In the genomic region with DNA sequence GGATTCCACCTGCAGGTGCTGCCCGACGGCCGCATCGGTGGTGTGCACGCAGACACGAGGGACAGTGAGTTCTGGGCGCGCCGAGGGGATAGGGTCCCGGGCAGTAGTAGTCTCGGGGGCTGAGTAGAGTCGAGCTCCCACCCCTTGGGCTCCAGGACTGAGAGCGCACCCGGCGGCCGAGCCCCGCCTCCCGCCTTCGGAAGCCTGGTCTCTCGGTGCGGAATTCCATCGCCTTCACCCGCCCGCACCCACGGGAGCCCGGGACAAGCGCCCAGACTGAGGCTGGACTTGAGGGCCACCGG, we compare ENCODE assay signal across 10 mouse cellular contexts. TPM values are rescaled to one million over a fixed set of nuclear protein-coding genes. Genes with fewer than 3 reads are reported as not detected.
A peak's percentile ranks its signal among the peaks of the same experiment; 100 is the strongest.
DNase-seq lines count a peak whose midpoint lies in the region; ATAC-seq and TF ChIP-seq lines count a peak whose summit lies in the region.
"Had no signal": no experiment of that assay in that cellular context is flagged by ENCODE, and none has a peak within 500 bp of the region (broad histone marks: within the 10 kb centered on the region; RNA-seq: fewer than 3 reads in every experiment).

No protein-coding gene starts in this region.

- no peak overlapping the region for H3K9ac ChIP-seq in kidney, embryonic 14.5 days (ENCODE audit: low read depth, low read length)
- H3K9ac ChIP-seq in embryonic facial prominence, embryonic 11.5 days (replicated peaks; ENCODE audit: low read length), result no peak overlapping the region
- H3K9ac ChIP-seq in hindbrain, embryonic 13.5 days, result no peak overlapping the region; the same call in 1 of the 2 replicates
- H3K9ac ChIP-seq in midbrain, postnatal 0 days (replicated peaks; ENCODE audit: low read length, poor library complexity, severe bottlenecking), result no peak overlapping the region

- H3K27ac ChIP-seq in kidney, embryonic 14.5 days (ENCODE audit: low read depth, low read length), result no peak overlapping the region
- H3K27ac ChIP-seq in embryonic facial prominence, embryonic 11.5 days (replicated peaks; ENCODE audit: low read depth, low read length), result no peak overlapping the region
- H3K27ac ChIP-seq in hindbrain, embryonic 13.5 days, result no peak overlapping the region
- no peak overlapping the region for H3K27ac ChIP-seq in midbrain, postnatal 0 days (ENCODE audit: low read depth, low read length)

- H3K4me3 ChIP-seq in kidney, embryonic 14.5 days (ENCODE audit: low read length), result peak overlapping the region; percentile 28
- peak overlapping the region; percentile 17 for H3K4me3 ChIP-seq in embryonic facial prominence, embryonic 11.5 days (ENCODE audit: low read depth, low read length)
- H3K4me3 ChIP-seq in hindbrain, embryonic 13.5 days, result peak overlapping the region; percentile 25
- peak overlapping the region; percentile 23; the same call in 1 of the 2 replicates for H3K4me3 ChIP-seq in midbrain, postnatal 0 days (ENCODE audit: low read depth, low read length)

- H3K9me3 ChIP-seq in kidney, embryonic 14.5 days (ENCODE audit: control insufficient read depth, low read length), result no peaks in the 10 kb centered on the region
- no peaks in the 10 kb centered on the region for H3K9me3 ChIP-seq in embryonic facial prominence, embryonic 11.5 days (replicated peaks; ENCODE audit: control insufficient read depth, low read length)
- H3K9me3 ChIP-seq in hindbrain, embryonic 13.5 days, result no peaks in the 10 kb centered on the region
- H3K9me3 ChIP-seq in midbrain, postnatal 0 days (ENCODE audit: low read length), result no peaks in the 10 kb centered on the region

- peaks cover 75% of the 10 kb centered on the region for H3K27me3 ChIP-seq in kidney, embryonic 14.5 days (ENCODE audit: control insufficient read depth, insufficient read depth, low read length)
- H3K27me3 ChIP-seq in embryonic facial prominence, embryonic 11.5 days (ENCODE audit: control insufficient read depth, insufficient read depth, low read length), result peaks cover 66% of the 10 kb centered on the region
- H3K27me3 ChIP-seq in hindbrain, embryonic 13.5 days, result peaks cover 92% of the 10 kb centered on the region
- peaks cover 54% of the 10 kb centered on the region for H3K27me3 ChIP-seq in midbrain, postnatal 0 days (ENCODE audit: insufficient read depth, low read length)

- no peak for TF ChIP-seq CTCF in midbrain, postnatal 0 days (IDR thresholded peaks at IDR 0.05)

- H3K36me3 ChIP-seq in kidney, embryonic 14.5 days (ENCODE audit: control insufficient read depth, insufficient read depth, low read length), result no peaks in the 10 kb centered on the region
- no peaks in the 10 kb centered on the region for H3K36me3 ChIP-seq in embryonic facial prominence, embryonic 11.5 days (replicated peaks; ENCODE audit: control insufficient read depth, insufficient read depth, low read depth, low read length)
- H3K36me3 ChIP-seq in hindbrain, embryonic 13.5 days, result no peaks in the 10 kb centered on the region
- H3K36me3 ChIP-seq in midbrain, postnatal 0 days (ENCODE audit: insufficient read depth, low read length), result no peaks in the 10 kb centered on the region

- H3K4me1 ChIP-seq in kidney, embryonic 14.5 days (ENCODE audit: control insufficient read depth, insufficient read depth, low read length), result peaks cover 11% of the 10 kb centered on the region
- peaks cover 7% of the 10 kb centered on the region for H3K4me1 ChIP-seq in embryonic facial prominence, embryonic 11.5 days (ENCODE audit: control insufficient read depth, insufficient read depth, low read length)
- H3K4me1 ChIP-seq in hindbrain, embryonic 13.5 days (replicated peaks), result peaks cover 15% of the 10 kb centered on the region
- H3K4me1 ChIP-seq in midbrain, postnatal 0 days (ENCODE audit: insufficient read depth, low read length), result peaks cover 10% of the 10 kb centered on the region

- 0 out of 2 replicates have a peak, but pooled peaks have one; percentile 33 for ATAC-seq in kidney, embryonic 14.5 days (ENCODE audit: low FRiP score, low TSS enrichment)
- ATAC-seq in embryonic facial prominence, embryonic 11.5 days (replicated peaks; ENCODE audit: insufficient number of reproducible peaks, low FRiP score, low TSS enrichment, low read depth), result no peak
- no peak for ATAC-seq in hindbrain, embryonic 13.5 days (ENCODE audit: low FRiP score)
- ATAC-seq in midbrain, postnatal 0 days (ENCODE audit: low FRiP score), result no peak

- under 1% methylated on average over 28 of the region's 28 CpGs for WGBS in kidney, embryonic 14.5 days
- under 1% methylated on average over 28 of the region's 28 CpGs for WGBS in embryonic facial prominence, embryonic 11.5 days
- under 1% methylated on average over 28 of the region's 28 CpGs for WGBS in hindbrain, embryonic 13.5 days
- 0% methylated on average over 27 of the region's 28 CpGs for WGBS in midbrain, postnatal 0 days

- peak overlapping the region; percentile 34 for H3K4me2 ChIP-seq in kidney, embryonic 14.5 days (replicated peaks; ENCODE audit: low read depth, low read length)
- H3K4me2 ChIP-seq in embryonic facial prominence, embryonic 11.5 days (ENCODE audit: low read depth, low read length), result peak overlapping the region; percentile 34
- peak overlapping the region; percentile 38 for H3K4me2 ChIP-seq in hindbrain, embryonic 13.5 days
- H3K4me2 ChIP-seq in midbrain, postnatal 0 days (ENCODE audit: low read depth, low read length, poor library complexity, severe bottlenecking), result no peak overlapping the region

- DNase-seq in kidney, adult 8-10 months, result no peak
- DNase-seq in embryonic facial prominence, embryonic 11.5 days (ENCODE audit: low spot score), result no peak
- DNase-seq in midbrain, postnatal 0 days (ENCODE audit: low spot score), result no peak
- no peak for DNase-seq in spleen, postnatal 4 days (ENCODE audit: low spot score in 2 of 2)
- DNase-seq in spleen, postnatal 36 days (ENCODE audit: low spot score in 2 of 2), result no peak
- no peak for DNase-seq in left cerebral cortex, adult 9 months (ENCODE audit: low spot score in 2 of 2)

RNA-seq across cellular contexts. Expression of a gene that starts 14.6 kb away (rescaled TPM):
- not detected in 2 replicates for polyA plus RNA-seq in kidney, embryonic 14.5 days (2014; fragmentation: Nextera tagmentation; extraction: Ambion mirVana)
- 0.07 TPM in 1 of 2 replicates, not detected in the other for polyA plus RNA-seq in embryonic facial prominence, embryonic 11.5 days (2014; fragmentation: Nextera tagmentation; extraction: Ambion mirVana)
- not detected in 2 replicates for polyA plus RNA-seq in hindbrain, embryonic 13.5 days (2015; fragmentation: Nextera tagmentation; extraction: Ambion mirVana)
- total RNA-seq in midbrain, postnatal 0 days (2014; rRNA removed), result not detected in 2 replicates
- not detected in 2 replicates for polyA plus RNA-seq in midbrain, postnatal 0 days (2015; fragmentation: Nextera tagmentation; extraction: Ambion mirVana)
- total RNA-seq: gastrocnemius, adult 8-10 months; liver, adult 2 months had no signal
- polyA plus RNA-seq: liver, adult 2 months had no signal

RNA-seq across cellular contexts. Expression of a gene that starts 23.8 kb away (rescaled TPM):
- 0.18 and 0.70 TPM in 2 replicates for polyA plus RNA-seq in kidney, embryonic 14.5 days (2014; fragmentation: Nextera tagmentation; extraction: Ambion mirVana)
- polyA plus RNA-seq in embryonic facial prominence, embryonic 11.5 days (2014; fragmentation: Nextera tagmentation; extraction: Ambion mirVana), result 0.61 and 1.0 TPM in 2 replicates
- polyA plus RNA-seq in hindbrain, embryonic 13.5 days (2015; fragmentation: Nextera tagmentation; extraction: Ambion mirVana), result 13.6 and 30.2 TPM in 2 replicates
- total RNA-seq in midbrain, postnatal 0 days (2014; rRNA removed), result 0.85 and 3.5 TPM in 2 replicates
- polyA plus RNA-seq in midbrain, postnatal 0 days (2015; fragmentation: Nextera tagmentation; extraction: Ambion mirVana), result 0.33 and 1.2 TPM in 2 replicates
- total RNA-seq: gastrocnemius, adult 8-10 months; liver, adult 2 months had no signal
- polyA plus RNA-seq: liver, adult 2 months had no signal

RNA-seq across cellular contexts. Expression of a gene that starts 34.6 kb away (rescaled TPM):
- polyA plus RNA-seq in kidney, embryonic 14.5 days (2014; fragmentation: Nextera tagmentation; extraction: Ambion mirVana), result 2.2 and 2.5 TPM in 2 replicates
- polyA plus RNA-seq in embryonic facial prominence, embryonic 11.5 days (2014; fragmentation: Nextera tagmentation; extraction: Ambion mirVana), result 25.4 and 29.1 TPM in 2 replicates
- polyA plus RNA-seq in hindbrain, embryonic 13.5 days (2015; fragmentation: Nextera tagmentation; extraction: Ambion mirVana), result 40.1 and 66.5 TPM in 2 replicates
- 7.9 and 9.3 TPM in 2 replicates for total RNA-seq in midbrain, postnatal 0 days (2014; rRNA removed)
- 3.8 and 5.1 TPM in 2 replicates for polyA plus RNA-seq in midbrain, postnatal 0 days (2015; fragmentation: Nextera tagmentation; extraction: Ambion mirVana)
- total RNA-seq: gastrocnemius, adult 8-10 months; liver, adult 2 months had no signal
- polyA plus RNA-seq: liver, adult 2 months had no signal

RNA-seq across cellular contexts. Expression of a gene that starts 53.2 kb away (rescaled TPM):
- 19.2 and 20.3 TPM in 2 replicates for polyA plus RNA-seq in kidney, embryonic 14.5 days (2014; fragmentation: Nextera tagmentation; extraction: Ambion mirVana)
- polyA plus RNA-seq in embryonic facial prominence, embryonic 11.5 days (2014; fragmentation: Nextera tagmentation; extraction: Ambion mirVana), result 21.0 and 24.5 TPM in 2 replicates
- 33.8 and 38.4 TPM in 2 replicates for polyA plus RNA-seq in hindbrain, embryonic 13.5 days (2015; fragmentation: Nextera tagmentation; extraction: Ambion mirVana)
- 19.2 and 19.8 TPM in 2 replicates for total RNA-seq in midbrain, postnatal 0 days (2014; rRNA removed)
- 17.9 and 18.9 TPM in 2 replicates for polyA plus RNA-seq in midbrain, postnatal 0 days (2015; fragmentation: Nextera tagmentation; extraction: Ambion mirVana)
